Mouse (Mus musculus): ENCODE results near the gene Tas2r119. TPM values are rescaled to one million over a fixed set of nuclear protein-coding genes. Genes with fewer than 3 reads are reported as not detected.
"Not testable (repeated sequence)": the region's sequence is repeated elsewhere in the genome, so short reads cannot be mapped to it uniquely, and the experiment has no call there.

Gene Tas2r119
- polyA plus RNA-seq, 1 experiment from 2014 or later, result not detected

- H3K4me3 ChIP-seq, result no peak overlapping the region
- H3K36me3 ChIP-seq, result no peaks in the 10 kb centered on the region
- DNase-seq (ENCODE audit: low spot score), result no peak
- H3K9me3 ChIP-seq, result no peaks in the 10 kb centered on the region
- H3K4me1 ChIP-seq (replicated peaks), result no peaks in the 10 kb centered on the region
- no peaks in the 10 kb centered on the region for H3K27me3 ChIP-seq (ENCODE audit: insufficient read depth, poor library complexity, severe bottlenecking)
- no peak overlapping the region for H3K27ac ChIP-seq
These were observed 7.9 kb downstream of the Tas2r119 start for GRCm38 (mm10) chr15:32184964-32185363.

GRCm38 (mm10) chr15:32189879-32190278 lies 12.8 kb downstream of the Tas2r119 start:
- no peak for DNase-seq (ENCODE audit: low spot score)
- no peaks in the 10 kb centered on the region for H3K4me1 ChIP-seq (replicated peaks)
- H3K27ac ChIP-seq, result no peak overlapping the region
- no peaks in the 10 kb centered on the region for H3K36me3 ChIP-seq
- no peaks in the 10 kb centered on the region for H3K9me3 ChIP-seq
- H3K27me3 ChIP-seq (ENCODE audit: insufficient read depth, poor library complexity, severe bottlenecking), result no peaks in the 10 kb centered on the region
- no peak overlapping the region for H3K4me3 ChIP-seq
- WGBS, result 87% methylated on average over 3 of the region's 3 CpGs

GRCm38 (mm10) chr15:32190436-32190835 lies 13.3 kb downstream of the Tas2r119 start:
- Histone ChIP-seq H3K4me1 (replicated peaks) (no peaks in the 10 kb centered on the region), H3K4me3 (no peak overlapping the region), H3K27ac (no peak overlapping the region), H3K9me3 (no peaks in the 10 kb centered on the region), H3K27me3 (ENCODE audit: insufficient read depth, poor library complexity, severe bottlenecking) (no peaks in the 10 kb centered on the region), H3K36me3 (no peaks in the 10 kb centered on the region)
- WGBS, result 85% methylated on average over 6 of the region's 6 CpGs
- DNase-seq (ENCODE audit: low spot score), result no peak

GRCm38 (mm10) chr15:32192948-32193347 lies 15.9 kb downstream of the Tas2r119 start:
- H3K27ac ChIP-seq, result no peak overlapping the region
- H3K4me1 ChIP-seq (replicated peaks), result no peaks in the 10 kb centered on the region
- no peaks in the 10 kb centered on the region for H3K9me3 ChIP-seq
- 78% methylated on average over 1 of the region's 1 CpGs for WGBS
- H3K27me3 ChIP-seq (ENCODE audit: insufficient read depth, poor library complexity, severe bottlenecking), result no peaks in the 10 kb centered on the region
- no peak for DNase-seq (ENCODE audit: low spot score)
- H3K36me3 ChIP-seq, result no peaks in the 10 kb centered on the region
- H3K4me3 ChIP-seq, result no peak overlapping the region

GRCm38 (mm10) chr15:32198076-32198475 lies 21.0 kb downstream of the Tas2r119 start:
- Histone ChIP-seq H3K4me3 (no peak overlapping the region), H3K27me3 (ENCODE audit: insufficient read depth, poor library complexity, severe bottlenecking) (no peaks in the 10 kb centered on the region), H3K27ac (no peak overlapping the region), H3K36me3 (no peaks in the 10 kb centered on the region), H3K9me3 (no peaks in the 10 kb centered on the region), H3K4me1 (replicated peaks) (0 out of 2 replicates have a peak, but pooled peaks cover 6% of the 10 kb centered on the region)
- WGBS, result 70% methylated on average over 9 of the region's 9 CpGs
- DNase-seq (ENCODE audit: low spot score), result no peak

- Histone ChIP-seq H3K4me3 (no peak overlapping the region), H3K9me3 (no peaks in the 10 kb centered on the region), H3K27me3 (ENCODE audit: insufficient read depth, poor library complexity, severe bottlenecking) (no peaks in the 10 kb centered on the region), H3K27ac (no peak overlapping the region; the same call in 1 of the 2 replicates), H3K4me1 (replicated peaks) (0 out of 2 replicates have a peak, but pooled peaks cover 6% of the 10 kb centered on the region), H3K36me3 (no peaks in the 10 kb centered on the region)
- WGBS, result 75% methylated on average over 5 of the region's 5 CpGs
- DNase-seq (ENCODE audit: low spot score), result no peak
These were observed 21.5 kb downstream of the Tas2r119 start for GRCm38 (mm10) chr15:32198561-32198960.

DNA sequence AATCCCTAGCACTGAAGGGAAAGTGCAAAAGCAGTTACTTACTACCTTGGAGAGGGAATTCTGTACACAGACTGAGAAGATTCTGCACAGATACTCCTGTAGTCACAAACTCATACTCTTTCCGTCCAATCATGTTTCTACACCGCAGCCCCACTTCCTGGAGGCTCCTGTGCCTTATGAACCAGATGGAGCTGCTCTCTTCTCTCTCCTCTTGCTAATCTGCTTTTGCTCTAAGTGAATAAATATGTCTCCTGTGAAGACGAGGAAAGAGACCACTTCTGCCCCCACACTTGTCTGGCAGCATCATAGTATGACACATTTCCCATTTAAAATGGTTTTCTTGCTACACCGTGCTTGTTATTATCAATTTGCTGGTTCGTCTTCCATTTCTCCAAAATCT lies 26.2 kb downstream of the Tas2r119 start:
- 87% methylated on average over 5 of the region's 5 CpGs for WGBS
- no peak for DNase-seq (ENCODE audit: low spot score)
- H3K27ac ChIP-seq, result no peak overlapping the region
- H3K36me3 ChIP-seq, result no peaks in the 10 kb centered on the region
- H3K4me3 ChIP-seq, result no peak overlapping the region
- no peaks in the 10 kb centered on the region for H3K27me3 ChIP-seq (ENCODE audit: insufficient read depth, poor library complexity, severe bottlenecking)
- 0 out of 2 replicates have a peak, but pooled peaks cover 6% of the 10 kb centered on the region for H3K4me1 ChIP-seq (replicated peaks)
- H3K9me3 ChIP-seq, result no peaks in the 10 kb centered on the region

DNA sequence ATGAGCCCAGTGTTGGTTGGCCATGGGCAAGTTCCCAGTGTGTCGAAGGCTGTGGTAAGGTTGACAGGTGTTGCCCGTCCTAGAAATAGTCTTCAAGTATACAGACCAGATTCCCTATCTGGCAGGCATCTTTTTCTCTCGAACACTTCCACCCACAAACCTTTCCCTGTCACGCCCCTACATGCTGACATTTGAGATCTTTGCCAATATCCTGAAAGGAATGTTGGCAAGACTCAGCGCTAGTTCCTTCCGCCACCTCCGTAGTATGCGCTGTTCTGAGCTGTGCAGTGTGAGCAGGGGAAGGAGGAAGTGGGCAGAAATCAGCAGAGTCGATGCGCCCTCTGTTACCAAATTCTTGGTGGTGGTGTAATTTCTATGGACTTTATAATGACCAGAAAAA lies 27.8 kb downstream of the Tas2r119 start:
- 91% methylated on average over 10 of the region's 10 CpGs for WGBS
- Histone ChIP-seq H3K9me3 (no peaks in the 10 kb centered on the region), H3K4me1 (replicated peaks) (no peaks in the 10 kb centered on the region), H3K27me3 (ENCODE audit: insufficient read depth, poor library complexity, severe bottlenecking) (no peaks in the 10 kb centered on the region), H3K4me3 (no peak overlapping the region), H3K27ac (no peak overlapping the region), H3K36me3 (no peaks in the 10 kb centered on the region)
- DNase-seq (ENCODE audit: low spot score), result no peak

DNA sequence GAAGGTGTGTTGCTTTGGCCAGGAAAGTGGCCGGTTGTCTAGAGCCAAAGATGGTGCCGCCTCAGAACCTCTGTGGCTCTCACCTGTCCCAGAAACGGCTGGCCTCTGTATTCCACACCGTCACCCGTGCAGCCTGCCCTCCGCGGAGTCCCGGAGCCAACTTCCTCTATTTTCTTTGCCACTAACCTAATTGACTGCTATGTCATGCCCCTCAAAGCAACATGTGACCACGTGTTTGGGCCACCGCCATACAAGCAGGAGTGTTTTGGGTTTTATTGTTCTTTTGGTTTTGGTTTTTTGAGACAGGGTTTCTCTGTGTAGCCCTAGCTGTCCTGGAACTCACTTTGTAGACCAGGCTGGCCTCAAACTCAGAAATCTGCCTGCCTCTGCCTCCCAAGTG lies 37.6 kb downstream of the Tas2r119 start:
- DNase-seq (ENCODE audit: low spot score); H3K27me3 ChIP-seq (ENCODE audit: insufficient read depth, poor library complexity, severe bottlenecking); H3K27ac ChIP-seq; H3K4me3 ChIP-seq; H3K9me3 ChIP-seq; H3K4me1 ChIP-seq (replicated peaks); H3K36me3 ChIP-seq: not testable (repeated sequence)
- WGBS, result 94% methylated on average over 10 of the region's 10 CpGs

DNA sequence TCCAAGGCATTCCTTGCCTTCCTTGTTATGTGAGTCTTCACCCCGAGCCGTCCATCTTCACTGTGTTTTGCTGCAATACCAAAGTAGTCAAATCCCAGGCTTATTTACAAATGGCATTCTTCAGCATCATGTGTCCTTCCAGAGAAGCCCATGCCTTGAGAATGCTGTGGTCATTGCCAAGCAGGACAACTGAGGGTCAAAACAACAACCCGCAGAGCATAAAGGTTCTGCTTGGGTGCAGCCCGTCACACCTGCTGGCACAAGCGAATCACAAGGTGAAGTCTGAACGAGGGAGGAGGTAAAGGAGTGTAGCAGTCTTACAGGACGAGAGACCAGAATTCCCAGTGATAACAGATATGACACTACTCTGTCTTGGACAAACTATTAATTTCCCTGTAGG lies 45.9 kb downstream of the Tas2r119 start:
- DNase-seq (ENCODE audit: low spot score), result no peak
- Histone ChIP-seq H3K27ac (no peak overlapping the region), H3K4me1 (replicated peaks) (no peaks in the 10 kb centered on the region), H3K4me3 (no peak overlapping the region), H3K36me3 (no peaks in the 10 kb centered on the region), H3K9me3 (no peaks in the 10 kb centered on the region), H3K27me3 (ENCODE audit: insufficient read depth, poor library complexity, severe bottlenecking) (no peaks in the 10 kb centered on the region)
- 89% methylated on average over 7 of the region's 7 CpGs for WGBS

DNA sequence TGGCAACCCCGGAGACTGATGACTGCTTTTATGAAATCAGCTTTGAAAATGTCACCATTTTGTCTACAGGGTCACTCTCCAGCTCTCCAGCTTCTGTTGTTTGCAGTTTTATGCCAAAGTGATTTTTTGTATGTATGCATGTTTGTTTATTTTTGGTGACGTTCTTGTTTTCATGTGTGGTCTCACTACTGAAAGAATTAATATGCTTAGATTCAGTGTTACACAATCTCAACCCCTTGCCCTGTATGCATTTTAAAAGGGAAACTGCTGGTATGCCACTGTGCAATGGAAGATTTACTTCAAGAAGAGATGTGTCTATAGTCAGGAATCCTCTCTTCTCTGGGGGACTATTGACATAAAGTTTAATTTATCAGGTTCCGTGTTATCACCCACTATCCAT lies 48.3 kb downstream of the Tas2r119 start:
- no peaks in the 10 kb centered on the region for H3K36me3 ChIP-seq
- WGBS, result 91% methylated on average over 3 of the region's 3 CpGs
- H3K9me3 ChIP-seq, result no peaks in the 10 kb centered on the region
- no peak for DNase-seq (ENCODE audit: low spot score)
- H3K4me1 ChIP-seq (replicated peaks), result no peaks in the 10 kb centered on the region
- no peaks in the 10 kb centered on the region for H3K27me3 ChIP-seq (ENCODE audit: insufficient read depth, poor library complexity, severe bottlenecking)
- H3K27ac ChIP-seq, result no peak overlapping the region
- no peak overlapping the region for H3K4me3 ChIP-seq

DNA sequence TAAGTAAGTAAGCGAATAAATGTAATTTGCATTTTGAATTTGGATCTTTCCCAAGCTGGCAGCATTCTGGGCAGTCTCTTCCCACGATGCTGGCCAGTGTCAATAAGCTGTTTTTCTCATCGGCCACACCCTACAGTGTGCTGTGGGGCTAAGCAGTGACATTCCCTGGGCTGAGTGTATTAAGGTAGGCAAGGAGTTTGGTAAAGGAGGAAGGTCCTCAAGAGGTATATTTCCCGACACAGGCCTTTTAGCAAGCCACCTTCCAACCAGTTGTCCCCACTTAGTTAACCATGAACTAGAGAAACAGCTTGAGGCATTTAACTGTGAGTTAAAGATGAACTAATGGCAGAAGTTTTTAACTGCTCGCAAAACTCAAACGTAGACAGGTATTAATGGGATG lies 49.3 kb downstream of the Tas2r119 start:
- Histone ChIP-seq H3K9me3 (no peaks in the 10 kb centered on the region), H3K4me3 (no peak overlapping the region), H3K27me3 (ENCODE audit: insufficient read depth, poor library complexity, severe bottlenecking) (no peaks in the 10 kb centered on the region), H3K36me3 (no peaks in the 10 kb centered on the region), H3K4me1 (replicated peaks) (no peaks in the 10 kb centered on the region), H3K27ac (no peak overlapping the region)
- no peak for DNase-seq (ENCODE audit: low spot score)
- WGBS, result 87% methylated on average over 6 of the region's 6 CpGs

GRCm38 (mm10) chr15:32226888-32227395 lies 49.9 kb downstream of the Tas2r119 start:
- Histone ChIP-seq H3K4me1 (replicated peaks) (no peaks in the 10 kb centered on the region), H3K27me3 (ENCODE audit: insufficient read depth, poor library complexity, severe bottlenecking) (no peaks in the 10 kb centered on the region), H3K27ac (no peak overlapping the region), H3K4me3 (no peak overlapping the region), H3K9me3 (no peaks in the 10 kb centered on the region), H3K36me3 (no peaks in the 10 kb centered on the region)
- WGBS, result 92% methylated on average over 7 of the region's 7 CpGs
- no peak for DNase-seq (ENCODE audit: low spot score)
